Mouse (Mus musculus) stomach, embryonic 14.5 days (tissue): Measurements from ENCODE around the gene Pknox1. TPM values are rescaled to one million over a fixed set of nuclear protein-coding genes. Genes with fewer than 3 reads are reported as not detected.

Experiments used
- ATAC-seq: fragments of 200-750 bp; cut with Nextera tagmentation; 2 replicates; pipeline ENCODE4 v1.8.0; 2017; ENCODE audit warnings: low read depth, moderate TSS enrichment; ENCODE audit not compliant: insufficient number of reproducible peaks, insufficient read depth, low FRiP score
- H3K27ac ChIP-seq: fragments of 300-500 bp; sonication (generic); 2 replicates; pipeline ENCODE4 v1.5.1; 2014; ENCODE audit warnings: mild to moderate bottlenecking, low read length, moderate library complexity, mixed read lengths
- H3K27me3 ChIP-seq: fragments of 300-500 bp; sonication (generic); 2 replicates; pipeline ENCODE4 v1.6.1; 2014; ENCODE audit warnings: low read length, control low read depth, mixed read lengths; ENCODE audit not compliant: control insufficient read depth, insufficient read depth
- H3K36me3 ChIP-seq: fragments of 300-500 bp; sonication (generic); 2 replicates; pipeline ENCODE4 v1.6.1; 2014; ENCODE audit warnings: mild to moderate bottlenecking, control low read depth, low read length, moderate library complexity, mixed read lengths; ENCODE audit not compliant: control insufficient read depth, insufficient read depth
- H3K4me1 ChIP-seq: fragments of 300-500 bp; sonication (generic); 2 replicates; pipeline ENCODE4 v1.6.1; 2014; ENCODE audit warnings: low read length, control low read depth, mixed read lengths; ENCODE audit not compliant: control insufficient read depth, insufficient read depth
- H3K4me2 ChIP-seq: fragments of 300-500 bp; sonication (generic); replicated peaks from 2 replicates; pipeline ENCODE4 v1.6.1; 2014; ENCODE audit warnings: low read depth, low read length, control low read depth
- H3K4me3 ChIP-seq: fragments of 300-500 bp; sonication (generic); 2 replicates; pipeline ENCODE4 v1.5.1; 2014; ENCODE audit warnings: low read depth, low read length, control low read depth
- H3K9ac ChIP-seq: fragments of 300-500 bp; sonication (generic); replicated peaks from 2 replicates; pipeline ENCODE4 v1.6.1; 2014; ENCODE audit warnings: low read depth, mild to moderate bottlenecking, control low read depth, low read length, moderate library complexity, mixed read lengths
- H3K9me3 ChIP-seq: fragments of 300-500 bp; sonication (generic); 2 replicates; pipeline ENCODE4 v1.6.1; 2016; ENCODE audit warnings: low read depth, low read length, control low read depth; ENCODE audit not compliant: control insufficient read depth
- WGBS: fragments of 180-500 bp; shearing (Covaris S2); extraction: QIAGEN DNeasy Blood & Tissue Kit; methylation state at CpG from one replicate; pipeline ENCODE4 v1.1.7; 2014; 5-methylcytosine and 5-hydroxymethylcytosine counted together
- polyA plus RNA-seq: library from polyadenylated mRNA; unstranded; fragments of >200 nt; fragmentation: Nextera tagmentation; extraction: Ambion mirVana; gene quantifications from 2 replicates; pipeline ENCODE4 v1.2.1, GENCODE M21; 2014

Pknox1 gene
- polyA plus RNA-seq, 1 experiment from 2014 or later, result 45.1 TPM

DNA sequence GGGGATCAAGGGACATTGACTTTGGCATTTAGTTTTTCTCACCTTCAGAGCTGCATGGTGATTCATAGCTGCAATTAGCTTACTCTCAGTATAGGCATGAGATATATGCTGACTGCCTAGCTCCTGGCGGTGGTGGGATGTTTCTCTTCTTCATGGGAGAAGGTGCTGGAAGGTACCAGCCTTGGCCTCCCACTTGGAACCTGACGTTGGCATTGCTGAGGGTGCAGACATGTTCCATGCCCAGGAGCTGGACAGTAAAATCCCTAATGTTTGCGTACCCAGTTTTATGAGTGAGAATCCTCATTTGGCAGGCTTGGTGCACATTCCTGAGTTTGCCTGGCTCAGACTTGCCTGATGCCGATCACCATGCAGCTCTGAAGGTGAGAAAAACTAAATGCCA, 58.6 kb downstream of the Pknox1 start:
- Histone ChIP-seq H3K4me2 (no peak overlapping the region), H3K9ac (no peak overlapping the region), H3K27me3 (no peaks in the 10 kb centered on the region), H3K36me3 (no peaks in the 10 kb centered on the region), H3K27ac (no peak overlapping the region), H3K9me3 (no peaks in the 10 kb centered on the region), H3K4me3 (no peak overlapping the region), H3K4me1 (no peaks in the 10 kb centered on the region)
- WGBS, result 88% methylated on average over 4 of the region's 4 CpGs
- no peak for ATAC-seq

DNA sequence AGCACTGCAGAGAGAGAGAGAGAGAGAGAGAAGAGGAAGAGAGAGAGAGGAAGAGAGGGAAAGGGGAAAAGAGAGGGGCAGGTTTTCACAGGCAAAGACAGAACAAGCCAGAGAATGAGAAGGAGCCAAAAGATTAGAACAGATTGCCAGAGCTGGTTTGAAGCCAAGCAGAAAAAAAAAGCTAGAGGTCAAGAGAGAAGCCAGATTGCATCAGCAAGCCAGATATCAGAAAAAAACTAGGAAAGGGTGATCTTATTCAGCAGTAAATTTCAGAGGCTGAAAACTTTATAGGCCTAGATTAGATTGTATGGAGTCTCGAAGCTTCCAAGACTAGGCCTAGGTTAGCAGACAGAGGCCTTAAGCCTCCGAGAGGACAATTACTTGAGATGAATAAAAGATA, 63.4 kb downstream of the Pknox1 start:
- Histone ChIP-seq H3K27ac (no peak overlapping the region), H3K9me3 (no peaks in the 10 kb centered on the region), H3K4me3 (no peak overlapping the region), H3K9ac (no peak overlapping the region), H3K4me1 (no peaks in the 10 kb centered on the region), H3K4me2 (no peak overlapping the region), H3K36me3 (no peaks in the 10 kb centered on the region), H3K27me3 (no peaks in the 10 kb centered on the region)
- 95% methylated on average over 2 of the region's 2 CpGs for WGBS
- ATAC-seq, result no peak

GRCm38 (mm10) chr17:31631081-31631800, 66.7 kb downstream of the Pknox1 start:
- H3K4me2 ChIP-seq, result no peak overlapping the region
- no peak overlapping the region for H3K9ac ChIP-seq
- no peaks in the 10 kb centered on the region; the same call in 1 of the 2 replicates for H3K4me1 ChIP-seq
- no peak for ATAC-seq
- H3K27ac ChIP-seq, result no peak overlapping the region
- H3K27me3 ChIP-seq, result no peaks in the 10 kb centered on the region; the same call in 1 of the 2 replicates
- H3K4me3 ChIP-seq, result no peak overlapping the region
- 72% methylated on average over 10 of the region's 10 CpGs for WGBS
- no peaks in the 10 kb centered on the region for H3K9me3 ChIP-seq
- H3K36me3 ChIP-seq, result no peaks in the 10 kb centered on the region

DNA sequence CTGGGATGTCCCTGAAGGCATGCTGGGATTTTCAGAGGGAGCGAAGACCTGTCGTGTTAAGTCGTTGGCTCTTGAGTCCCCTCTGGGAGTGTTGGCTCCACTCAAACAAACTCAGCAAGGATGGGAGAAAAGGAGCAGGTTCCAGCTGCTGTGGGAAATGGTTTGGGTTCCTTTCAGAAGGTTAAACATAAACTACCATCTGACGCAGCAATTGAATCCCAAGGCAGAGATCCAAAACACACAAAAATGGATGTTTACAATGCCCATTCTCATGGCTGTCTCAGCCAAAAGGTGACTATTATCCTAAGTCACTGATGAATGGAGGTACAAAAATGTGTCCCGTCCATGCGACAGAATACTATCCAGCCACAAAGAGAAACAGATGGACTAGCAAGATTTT, 68.5 kb downstream of the Pknox1 start:
- Histone ChIP-seq H3K27ac (no peak overlapping the region), H3K36me3 (no peaks in the 10 kb centered on the region), H3K4me3 (no peak overlapping the region), H3K9me3 (no peaks in the 10 kb centered on the region), H3K27me3 (no peaks in the 10 kb centered on the region; the same call in 1 of the 2 replicates), H3K9ac (no peak overlapping the region), H3K4me2 (no peak overlapping the region), H3K4me1 (peaks cover 5% of the 10 kb centered on the region)
- ATAC-seq, result no peak
- 67% methylated on average over 6 of the region's 6 CpGs for WGBS

DNA sequence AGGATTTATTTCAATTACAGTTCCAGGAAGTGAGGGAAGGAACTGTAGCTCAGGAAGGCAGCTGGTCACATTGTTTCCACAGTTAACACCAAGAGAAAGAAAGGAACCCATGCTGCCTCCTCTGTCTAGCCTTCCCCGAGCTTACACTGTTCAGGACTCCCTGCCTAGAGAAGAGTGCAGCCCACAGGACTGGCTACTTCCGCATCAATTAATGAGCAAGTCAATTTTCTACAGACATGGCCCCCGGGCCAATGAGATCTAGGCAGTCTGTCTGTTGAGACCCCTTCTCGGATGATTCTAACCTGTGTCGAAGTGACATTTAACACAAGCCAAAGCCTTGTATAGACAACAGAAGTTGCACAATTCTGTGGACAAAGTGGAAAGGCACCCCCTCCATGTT, 70.4 kb downstream of the Pknox1 start:
- Histone ChIP-seq H3K4me2 (no peak overlapping the region), H3K4me1 (peaks cover 5% of the 10 kb centered on the region), H3K9ac (no peak overlapping the region), H3K27ac (no peak overlapping the region), H3K27me3 (no peaks in the 10 kb centered on the region; the same call in 1 of the 2 replicates), H3K9me3 (no peaks in the 10 kb centered on the region), H3K4me3 (no peak overlapping the region), H3K36me3 (no peaks in the 10 kb centered on the region)
- whole genome bisulfite sequencing, result 76% methylated on average over 5 of the region's 5 CpGs
- ATAC-seq, result no peak

- Histone ChIP-seq H3K4me2 (peak overlapping the region; percentile 99; the same call in 1 of the 2 replicates), H3K27ac (no peak overlapping the region), H3K9me3 (no peaks in the 10 kb centered on the region), H3K27me3 (no peaks in the 10 kb centered on the region; the same call in 1 of the 2 replicates), H3K36me3 (no peaks in the 10 kb centered on the region), H3K4me3 (no peak overlapping the region), H3K9ac (no peak overlapping the region), H3K4me1 (peaks cover 5% of the 10 kb centered on the region)
- ATAC-seq, result no peak
- 49% methylated on average over 11 of the region's 11 CpGs for WGBS
Observed at GRCm38 (mm10) chr17:31635781-31636180, 71.2 kb downstream of the Pknox1 start.

DNA sequence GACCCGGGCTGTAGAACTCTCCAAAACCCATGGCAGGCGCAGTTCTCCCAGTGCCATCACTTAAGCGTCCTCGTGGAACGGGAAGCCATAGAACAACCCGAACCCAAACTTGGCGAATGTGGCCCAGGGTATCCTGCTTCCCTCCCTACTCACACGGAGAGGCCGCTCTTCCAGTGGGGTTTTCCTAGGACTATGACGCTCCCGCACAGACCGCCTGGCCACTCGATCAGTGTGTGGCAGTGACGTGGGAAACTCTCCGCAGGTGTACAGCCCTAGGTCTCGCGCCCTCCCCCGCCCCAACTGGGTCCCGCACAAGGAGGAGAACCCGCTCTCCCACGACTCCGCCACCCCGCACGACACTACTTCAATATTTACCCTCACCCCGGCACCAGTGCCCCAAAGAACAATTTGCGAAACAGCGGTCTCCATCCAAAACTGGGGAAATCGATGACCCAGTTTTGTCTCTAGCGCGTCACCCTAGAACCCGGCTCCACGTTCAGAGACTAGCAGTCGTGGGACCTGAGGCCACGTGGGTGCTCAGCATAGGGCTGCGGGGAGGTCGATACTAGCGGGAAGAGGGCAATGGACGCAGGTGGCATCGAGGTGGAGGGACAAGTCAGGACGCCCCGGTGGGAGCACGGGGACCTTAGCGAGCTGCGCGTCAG, 71.9 kb downstream of the Pknox1 start:
- Histone ChIP-seq H3K9ac (0 out of 2 replicates have a peak overlapping the region, but pooled peaks have one; percentile 10), H3K27ac (no peak overlapping the region), H3K27me3 (no peaks in the 10 kb centered on the region; the same call in 1 of the 2 replicates), H3K4me2 (peak overlapping the region; percentile 99), H3K4me3 (peak overlapping the region; percentile 46), H3K4me1 (peaks cover 5% of the 10 kb centered on the region), H3K9me3 (no peaks in the 10 kb centered on the region), H3K36me3 (no peaks in the 10 kb centered on the region)
- ATAC-seq, result peak; percentile 59
- 5% methylated on average over 45 of the region's 45 CpGs for WGBS

DNA sequence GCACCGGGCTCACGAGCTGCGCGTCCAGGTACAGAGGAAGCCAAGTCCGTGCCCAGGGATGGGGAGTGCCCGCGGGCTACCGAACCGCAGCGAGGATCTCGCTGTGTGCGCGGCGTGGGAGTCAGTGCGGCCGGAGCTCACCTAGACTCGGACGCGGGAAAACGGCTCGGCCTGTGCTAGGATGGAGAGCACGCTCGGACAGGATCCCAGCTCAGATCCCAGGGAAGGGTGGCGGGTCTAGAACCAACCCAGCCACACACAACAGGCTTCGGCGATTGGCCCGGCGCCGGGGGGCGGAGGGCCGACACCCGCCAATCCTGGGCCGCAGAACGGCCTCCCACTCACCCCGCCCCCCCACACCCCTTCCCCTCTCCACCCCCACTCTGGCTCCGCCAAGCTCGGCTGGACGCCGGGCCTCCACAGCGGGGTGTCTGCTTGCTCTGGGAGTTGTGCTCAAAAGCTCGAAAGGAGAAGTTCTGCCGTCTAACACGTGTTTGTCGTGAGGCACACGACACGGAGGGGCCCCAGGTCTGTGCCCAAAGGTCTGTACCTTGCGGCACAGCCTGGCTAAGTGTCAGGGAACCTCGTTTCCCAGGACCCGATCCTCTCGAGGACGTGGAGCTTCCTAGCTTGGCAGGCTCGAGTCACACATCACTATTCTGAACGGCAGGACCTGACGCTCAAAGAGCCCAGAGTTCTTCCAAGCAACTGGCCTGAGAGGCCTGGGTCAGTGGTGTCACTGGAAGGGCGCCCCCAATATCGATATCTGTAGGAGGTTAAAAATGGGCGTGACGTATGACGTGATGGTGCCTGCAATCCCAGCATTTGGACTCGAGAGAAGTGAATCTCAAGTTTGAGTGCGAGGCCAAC, 72.6 kb downstream of the Pknox1 start, which contains the start of gene Cbs:
Cbs (minus strand) TSS at position 297 of the 870 bp plus-strand sequence.
- H3K27me3 ChIP-seq, result no peaks in the 10 kb centered on the region; the same call in 1 of the 2 replicates
- no peaks in the 10 kb centered on the region for H3K36me3 ChIP-seq
- peaks cover 5% of the 10 kb centered on the region for H3K4me1 ChIP-seq
- peak within 1 kb of the TSS; percentile 99 for H3K4me2 ChIP-seq
- H3K27ac ChIP-seq, result no peak within 1 kb of the TSS
- H3K9ac ChIP-seq, result peak within 1 kb of the TSS; percentile 21; the same call in 1 of the 2 replicates
- WGBS, result 2% methylated on average over 55 of the region's 61 CpGs
- no peaks in the 10 kb centered on the region for H3K9me3 ChIP-seq
- ATAC-seq, result peak; percentile 92
- H3K4me3 ChIP-seq, result peak within 1 kb of the TSS; percentile 46
